In genomic region chr1:39911446-39911845, GRCm38 (mm10) we compare ENCODE assay signal across 8 mouse cellular contexts. TPM values are rescaled to one million over a fixed set of nuclear protein-coding genes. Genes with fewer than 3 reads are reported as not detected.
A peak's percentile ranks its signal among the peaks of the same experiment; 100 is the strongest.
DNase-seq lines count a peak whose midpoint lies in the region; ATAC-seq and TF ChIP-seq lines count a peak whose summit lies in the region.

No protein-coding gene starts in this region.

- no peaks in the 10 kb centered on the region for H3K9me3 ChIP-seq in hindbrain, embryonic 15.5 days

- peak; percentile 55 for TF ChIP-seq CTCF in bone marrow macrophage, adult 2 months (IDR thresholded peaks at IDR 0.05; ENCODE audit: low read depth, low read length)

- no peak overlapping the region for H3K27ac ChIP-seq in bone marrow macrophage, adult 2 months (ENCODE audit: insufficient read depth, low read depth, low read length)
- H3K27ac ChIP-seq in hindbrain, embryonic 15.5 days (replicated peaks), result no peak overlapping the region

- no peak overlapping the region for H3K9ac ChIP-seq in hindbrain, embryonic 15.5 days

- H3K4me1 ChIP-seq in bone marrow macrophage, adult 2 months (ENCODE audit: control insufficient read depth, insufficient read depth, low read length), result peaks cover 39% of the 10 kb centered on the region
- H3K4me1 ChIP-seq in hindbrain, embryonic 15.5 days (replicated peaks), result peaks cover 73% of the 10 kb centered on the region

- peak; percentile 35 for ATAC-seq in hindbrain, embryonic 15.5 days (ENCODE audit: low FRiP score, low read depth)

- H3K4me2 ChIP-seq in hindbrain, embryonic 15.5 days, result no peak overlapping the region

- DNase-seq in gastrocnemius, adult 18-20 months (ENCODE audit: low spot score), result peak; percentile 62
- DNase-seq in gastrocnemius, adult 8-10 months (ENCODE audit: low spot score in 2 of 2), result no peak
- peak; percentile 57 for DNase-seq in right cerebral cortex, adult 18-20 months
- no peak for DNase-seq in right cerebral cortex, postnatal 36 days (ENCODE audit: low spot score in 2 of 2)
- peak; percentile 61 for DNase-seq in lung, postnatal 14 days
- peak; percentile 66 for DNase-seq in thymus, postnatal 4 days

- WGBS in hindbrain, embryonic 15.5 days, result 54% methylated on average over 3 of the region's 3 CpGs

- H3K4me3 ChIP-seq in bone marrow macrophage, adult 2 months (ENCODE audit: insufficient read depth, low read length), result no peak overlapping the region
- H3K4me3 ChIP-seq in hindbrain, embryonic 15.5 days, result no peak overlapping the region

- no peak for TF ChIP-seq POLR2A in bone marrow macrophage, adult 2 months (IDR thresholded peaks at IDR 0.05; ENCODE audit: borderline replicate concordance, low read depth, low read length)

- H3K36me3 ChIP-seq in hindbrain, embryonic 15.5 days, result peaks cover 10% of the 10 kb centered on the region

- no peaks in the 10 kb centered on the region for H3K27me3 ChIP-seq in hindbrain, embryonic 15.5 days

RNA-seq across cellular contexts. Expression of gene Map4k4, which starts 10.7 kb away (rescaled TPM):
- 10 to 100 TPM; 15.2 to 20.9 TPM for total RNA-seq in gastrocnemius, adult 18-20 months (2021)
- total RNA-seq in gastrocnemius, adult 8-10 months (2022), result 10 to 100 TPM; 10.5 to 18.2 (median 16.4) TPM
- polyA plus RNA-seq in bone marrow macrophage, adult 2 months (2012; ENCODE audit: insufficient read depth, insufficient read length, missing spikeins), result 54.5 and 62.5 TPM in 2 replicates
- 41.5 and 42.6 TPM in 2 replicates for polyA plus RNA-seq in hindbrain, embryonic 15.5 days (2015; fragmentation: Nextera tagmentation; extraction: Ambion mirVana)

Comparison
In these comparisons a context has a peak if more than half of its experiments do, and no peak if none do; other contexts are left out.
1. DNase-seq: peak in gastrocnemius, adult 18-20 months (single experiment), right cerebral cortex, adult 18-20 months (single experiment), lung, postnatal 14 days (single experiment) and thymus, postnatal 4 days (single experiment); none in gastrocnemius, adult 8-10 months (0 of 2) and right cerebral cortex, postnatal 36 days (0 of 2).